Mouse (Mus musculus) urinary bladder, postnatal 4 days (tissue): ENCODE results near the gene Cry1.

ENCODE experiments used
- DNase-seq, 2 experiments: peaks; one replicate each; pipeline ENCODE4 v3.0.0; 2021 to 2022; ENCODE audit warnings: low spot score in 2 of 2

The Cry1 gene

GRCm38 (mm10) chr10:85161745-85162351 lies 23.0 kb downstream of the Cry1 start:
- DNase-seq: no peak

- DNase-seq: no peak
These were observed 24.8 kb downstream of the Cry1 start for GRCm38 (mm10) chr10:85159989-85160619.

- DNase-seq: no peak
These were observed 27.4 kb downstream of the Cry1 start for GRCm38 (mm10) chr10:85157451-85157850.

GRCm38 (mm10) chr10:85154195-85154594 lies 30.7 kb downstream of the Cry1 start:
- DNase-seq: no peak

- DNase-seq: no peak
These were observed 35.6 kb downstream of the Cry1 start for GRCm38 (mm10) chr10:85149226-85149625.

GRCm38 (mm10) chr10:85146282-85146681 lies 38.6 kb downstream of the Cry1 start:
- no peak for DNase-seq

GRCm38 (mm10) chr10:85141465-85141864 lies 43.4 kb downstream of the Cry1 start:
- DNase-seq: no peak

GRCm38 (mm10) chr10:85136573-85136972 lies 48.3 kb downstream of the Cry1 start:
- DNase-seq: no peak

GRCm38 (mm10) chr10:85128453-85128852 lies 56.4 kb downstream of the Cry1 start:
- no peak for DNase-seq

- DNase-seq: peak; percentile 86 to 88
These were observed 57.2 kb downstream of the Cry1 start, which contains the start of gene Mterf2 for GRCm38 (mm10) chr10:85127395-85128287. Gene Mterf2 (minus strand): TSS chr10:85128027.

GRCm38 (mm10) chr10:85125184-85125583 lies 59.7 kb downstream of the Cry1 start:
- DNase-seq: no peak

- no peak for DNase-seq
These were observed 70.5 kb downstream of the Cry1 start for GRCm38 (mm10) chr10:85114409-85114808.

GRCm38 (mm10) chr10:85103085-85103885 lies 81.6 kb downstream of the Cry1 start:
- DNase-seq: peak in 1 of 2 experiments; percentile 19

- DNase-seq: peak; percentile 85 to 86
These were observed 82.4 kb downstream of the Cry1 start, which contains the start of the genes Fhl4 and Tmem263 for GRCm38 (mm10) chr10:85102247-85103084. Gene Fhl4 (minus strand): TSS chr10:85102495. Gene Tmem263 (plus strand): TSS chr10:85102627.

- DNase-seq: no peak
These were observed 83.0 kb downstream of the Cry1 start for GRCm38 (mm10) chr10:85101841-85102240.
